Mouse (Mus musculus): ENCODE measurements around the gene Axin2.

The Axin2 gene

GRCm38 (mm10) chr11:108981012-108981411 lies 60.9 kb downstream of the Axin2 start:
- no peak for DNase-seq

DNA sequence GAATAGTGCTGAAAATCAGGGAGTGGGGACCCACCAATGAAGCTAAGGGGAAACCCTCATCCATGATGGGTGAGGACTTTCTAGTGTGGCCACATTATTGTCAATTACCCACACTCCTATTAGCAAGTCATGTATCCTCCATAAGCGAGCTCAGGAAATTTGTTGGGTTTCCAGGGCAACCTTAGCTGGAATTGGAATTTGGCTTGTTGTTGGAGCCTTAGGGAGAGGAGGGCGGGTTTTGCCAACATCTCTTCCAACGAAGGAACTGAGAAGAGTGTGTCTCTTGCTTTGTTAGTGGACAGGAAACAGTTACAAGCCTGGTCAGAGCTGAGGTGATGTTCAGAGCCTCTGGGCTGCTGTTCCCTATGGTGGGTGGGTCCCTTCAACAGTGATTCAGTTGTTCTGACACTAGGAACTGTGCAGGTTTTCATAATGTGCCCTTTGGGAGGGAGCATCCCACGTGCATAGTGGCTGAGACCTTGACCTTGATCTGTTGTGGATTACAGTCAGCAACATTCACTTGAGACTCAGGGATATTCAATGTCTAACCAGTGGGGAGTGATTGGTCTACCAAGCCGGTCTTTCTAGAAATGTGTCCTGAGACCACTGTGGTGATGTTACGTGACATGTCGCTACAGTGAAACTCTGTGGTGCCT lies 63.4 kb downstream of the Axin2 start:
- no peak for DNase-seq

GRCm38 (mm10) chr11:108984711-108985419 lies 64.7 kb downstream of the Axin2 start:
- peak; percentile 50 for DNase-seq

- no peak for DNase-seq
Measured at GRCm38 (mm10) chr11:108985836-108986235, 65.7 kb downstream of the Axin2 start.

- no peak for DNase-seq
Measured at GRCm38 (mm10) chr11:108987226-108987625, 67.1 kb downstream of the Axin2 start.

- no peak for DNase-seq
Measured at GRCm38 (mm10) chr11:108987705-108988104, 67.6 kb downstream of the Axin2 start.

DNA sequence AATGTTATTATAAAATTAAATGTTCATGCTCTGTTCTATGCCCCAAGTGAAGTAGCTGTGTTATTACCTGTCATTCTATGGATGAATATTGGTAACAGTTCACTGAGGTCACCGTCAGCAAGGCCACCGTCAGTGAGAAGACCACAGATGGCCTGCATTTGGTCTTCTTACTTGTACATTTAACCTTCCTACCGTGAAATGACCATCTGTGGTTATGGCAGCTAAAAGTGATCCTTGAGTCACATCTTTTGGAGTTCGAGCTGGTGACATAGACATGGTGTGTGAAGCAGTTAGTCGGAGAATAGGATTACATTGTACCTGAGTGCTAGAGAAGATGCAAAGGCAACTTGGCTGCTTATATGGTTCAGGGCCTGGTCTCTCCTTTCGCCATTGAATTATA lies 68.1 kb downstream of the Axin2 start:
- DNase-seq = no peak

DNA sequence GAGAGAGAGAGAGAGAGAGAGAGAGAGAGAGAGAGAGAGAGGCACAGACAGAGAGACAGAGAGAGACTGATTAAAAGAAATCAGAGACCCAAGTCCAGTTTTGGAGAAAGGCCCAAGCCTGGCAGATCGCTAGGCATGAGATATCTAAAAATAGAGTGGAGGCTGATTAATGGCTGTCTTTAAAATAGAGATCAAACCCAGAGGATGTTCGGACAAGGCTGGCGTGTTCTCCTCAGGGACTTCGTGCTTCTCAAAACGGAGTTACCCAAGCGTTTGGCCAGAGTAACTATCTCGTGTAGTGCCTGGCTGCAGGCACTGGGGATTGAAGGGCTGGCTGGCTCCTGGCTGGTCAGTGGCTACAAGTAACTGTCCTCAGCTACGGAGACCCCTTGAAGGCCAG lies 69.8 kb downstream of the Axin2 start:
- DNase-seq = peak; percentile 32

DNA sequence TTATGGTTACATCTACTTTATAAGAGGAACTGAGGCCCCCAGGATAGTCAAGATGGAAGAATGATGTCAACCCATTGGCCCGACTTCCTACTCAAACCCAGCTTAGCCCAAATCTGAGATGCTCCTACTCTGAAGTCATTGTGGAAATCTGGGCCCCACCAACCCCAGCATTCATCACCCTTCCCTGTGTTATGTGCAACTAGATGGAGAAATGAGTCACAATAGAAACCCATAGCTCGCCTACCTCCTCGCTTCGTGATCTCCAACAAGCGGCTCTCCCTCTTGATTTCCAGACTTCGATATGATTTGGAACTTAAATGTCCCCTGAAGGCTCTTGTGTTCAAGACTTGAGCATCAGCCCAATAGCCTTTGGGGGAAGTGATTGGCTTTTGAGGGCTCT lies 73.3 kb downstream of the Axin2 start:
- no peak for DNase-seq

GRCm38 (mm10) chr11:108995196-108995989 lies 75.2 kb downstream of the Axin2 start:
- no peak for DNase-seq

DNA sequence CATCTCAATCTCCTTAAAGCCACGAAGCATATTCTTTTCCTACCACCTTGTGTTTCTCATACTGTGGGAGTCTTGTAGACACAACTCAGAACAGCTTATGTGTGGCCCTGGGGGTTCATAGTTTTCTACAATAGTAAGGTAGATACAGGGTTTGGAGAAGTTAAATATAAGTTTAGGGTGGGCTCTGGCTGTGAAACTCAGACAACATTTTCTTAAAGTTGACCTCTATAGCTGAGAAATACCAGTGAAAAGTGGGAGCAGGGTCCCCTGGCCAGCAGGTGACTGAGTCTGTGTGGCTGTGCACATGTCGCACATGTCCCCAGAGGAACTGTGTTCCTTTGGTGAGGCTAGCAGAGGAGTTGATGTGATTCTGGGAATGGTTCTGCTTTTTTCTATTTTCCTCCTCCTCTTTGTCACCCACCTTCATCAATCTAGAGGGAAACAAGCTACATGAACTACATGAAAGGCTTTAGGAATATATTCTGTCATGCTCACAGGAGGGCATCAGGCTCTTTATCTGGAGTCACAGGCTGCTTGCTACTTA lies 75.9 kb downstream of the Axin2 start:
- no peak for DNase-seq

- peak; percentile 75 for DNase-seq
Measured at GRCm38 (mm10) chr11:108997816-108998215, 77.7 kb downstream of the Axin2 start.
